Mouse (Mus musculus): ENCODE data around the gene Pan2. TPM values are rescaled to one million over a fixed set of nuclear protein-coding genes. Genes with fewer than 3 reads are reported as not detected.
"Not testable (repeated sequence)": the region's sequence is repeated elsewhere in the genome, so short reads cannot be mapped to it uniquely, and the experiment has no call there.

The Pan2 gene
- total and polyA plus RNA-seq, 2 experiments from 2014 or later = 14.3 to 25.2 TPM

DNA sequence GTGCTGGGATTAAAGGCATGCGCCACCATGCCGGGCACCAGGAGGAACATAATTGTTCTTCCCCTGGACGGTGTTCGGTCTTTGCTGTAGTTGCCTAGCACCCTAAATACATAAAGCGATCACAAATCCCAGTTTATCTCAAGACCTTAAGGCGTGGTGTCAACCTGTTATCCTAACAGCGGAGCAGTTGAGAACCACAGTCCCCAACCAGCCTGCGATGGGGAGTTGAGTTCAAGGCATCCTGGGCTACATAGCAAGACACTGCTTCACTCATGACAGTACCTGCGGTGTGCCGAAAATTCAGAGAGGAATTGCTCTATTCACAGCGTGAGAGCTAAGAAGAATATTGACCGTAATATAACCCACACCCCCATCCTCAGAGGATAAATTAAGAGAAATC is 18.5 kb downstream of the Pan2 start:
- DNase-seq (ENCODE audit: low spot score) (no peak), ATAC-seq (no peak)
- Histone ChIP-seq H3K9me3 (ENCODE audit: low read length) (no peaks in the 10 kb centered on the region), H3K4me3 (ENCODE audit: low read length) (peak overlapping the region; percentile 68), H3K4me2 (ENCODE audit: low read depth, low read length) (peak overlapping the region; percentile 82), H3K36me3 (ENCODE audit: insufficient read depth, low read length) (peaks cover 37% of the 10 kb centered on the region), H3K4me1 (ENCODE audit: insufficient read depth, low read length) (peaks cover 11% of the 10 kb centered on the region; the same call in 1 of the 2 replicates), H3K27ac (peak overlapping the region; percentile 98), H3K27me3 (ENCODE audit: insufficient read depth, low read length) (no peaks in the 10 kb centered on the region), H3K9ac (replicated peaks; ENCODE audit: low read length) (peak overlapping the region; percentile 87)
- WGBS = 59% methylated on average over 12 of the region's 12 CpGs
- TF ChIP-seq CTCF (IDR thresholded peaks at IDR 0.05; ENCODE audit: low read depth) = no peak

GRCm38 (mm10) chr10:128322141-128323108 is 19.3 kb downstream of the Pan2 start, which contains the start of gene Cnpy2:
Gene Cnpy2 (plus strand): TSS chr10:128322459.
- peaks cover 38% of the 10 kb centered on the region for H3K36me3 ChIP-seq (ENCODE audit: insufficient read depth, low read length)
- H3K4me3 ChIP-seq (ENCODE audit: low read length) = peak within 1 kb of the TSS; percentile 68
- DNase-seq (ENCODE audit: low spot score) (peak; percentile 97), ATAC-seq (peak; percentile 96)
- no peaks in the 10 kb centered on the region for H3K27me3 ChIP-seq (ENCODE audit: insufficient read depth, low read length)
- H3K4me1 ChIP-seq (ENCODE audit: insufficient read depth, low read length) = peaks cover 11% of the 10 kb centered on the region; the same call in 1 of the 2 replicates
- TF ChIP-seq CTCF (IDR thresholded peaks at IDR 0.05; ENCODE audit: low read depth) = no peak
- H3K4me2 ChIP-seq (ENCODE audit: low read depth, low read length) = peak within 1 kb of the TSS; percentile 82
- H3K9ac ChIP-seq (replicated peaks; ENCODE audit: low read length) = peak within 1 kb of the TSS; percentile 87
- under 1% methylated on average over 40 of the region's 40 CpGs for WGBS
- H3K9me3 ChIP-seq (ENCODE audit: low read length) = no peaks in the 10 kb centered on the region
- peak within 1 kb of the TSS; percentile 98 for H3K27ac ChIP-seq

- H3K27ac ChIP-seq = peak overlapping the region; percentile 98
- no peaks in the 10 kb centered on the region for H3K9me3 ChIP-seq (ENCODE audit: low read length)
- TF ChIP-seq CTCF (IDR thresholded peaks at IDR 0.05; ENCODE audit: low read depth) = no peak
- no peaks in the 10 kb centered on the region for H3K27me3 ChIP-seq (ENCODE audit: insufficient read depth, low read length)
- H3K4me1 ChIP-seq (ENCODE audit: insufficient read depth, low read length) = peaks cover 11% of the 10 kb centered on the region; the same call in 1 of the 2 replicates
- DNase-seq (ENCODE audit: low spot score) = no peak
- peak overlapping the region; percentile 87 for H3K9ac ChIP-seq (replicated peaks; ENCODE audit: low read length)
- WGBS = 86% methylated on average over 8 of the region's 8 CpGs
- H3K4me2 ChIP-seq (ENCODE audit: low read depth, low read length) = peak overlapping the region; percentile 82
- H3K36me3 ChIP-seq (ENCODE audit: insufficient read depth, low read length) = peaks cover 35% of the 10 kb centered on the region
- ATAC-seq = no peak
- H3K4me3 ChIP-seq (ENCODE audit: low read length) = peak overlapping the region; percentile 68
Observed at GRCm38 (mm10) chr10:128323516-128323915, 20.4 kb downstream of the Pan2 start.

GRCm38 (mm10) chr10:128326825-128327224 is 23.7 kb downstream of the Pan2 start:
- Histone ChIP-seq H3K9me3 (ENCODE audit: low read length) (no peaks in the 10 kb centered on the region), H3K27me3 (ENCODE audit: insufficient read depth, low read length) (no peaks in the 10 kb centered on the region), H3K36me3 (ENCODE audit: insufficient read depth, low read length) (peaks cover 20% of the 10 kb centered on the region), H3K4me2 (ENCODE audit: low read depth, low read length) (no peak overlapping the region), H3K27ac (no peak overlapping the region), H3K4me3 (ENCODE audit: low read length) (no peak overlapping the region), H3K9ac (replicated peaks; ENCODE audit: low read length) (no peak overlapping the region), H3K4me1 (ENCODE audit: insufficient read depth, low read length) (peaks cover 11% of the 10 kb centered on the region; the same call in 1 of the 2 replicates)
- TF ChIP-seq CTCF (IDR thresholded peaks at IDR 0.05; ENCODE audit: low read depth) = no peak
- ATAC-seq = no peak
- WGBS = 94% methylated on average over 8 of the region's 8 CpGs
- DNase-seq (ENCODE audit: low spot score) = no peak

DNA sequence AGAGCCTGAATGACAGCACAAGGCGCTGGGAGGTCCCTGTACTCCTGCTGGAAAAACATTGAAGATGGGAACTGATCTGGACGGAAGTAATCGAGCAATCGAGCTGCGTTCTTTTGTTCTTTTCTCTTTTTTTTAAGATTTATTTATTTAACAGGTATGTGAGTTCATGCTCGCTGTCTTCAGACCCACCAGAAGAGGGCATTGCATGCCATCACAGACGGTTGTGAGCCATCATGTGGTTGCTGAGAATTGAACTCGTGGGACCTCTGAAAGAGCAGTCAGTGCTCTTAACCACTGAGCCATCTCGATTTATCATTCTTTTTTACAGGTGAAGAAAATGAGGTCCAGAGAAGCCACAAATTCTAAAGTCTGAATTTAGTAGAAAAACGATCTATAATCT is 24.5 kb downstream of the Pan2 start:
- 88% methylated on average over 10 of the region's 10 CpGs for WGBS
- H3K9me3 ChIP-seq (ENCODE audit: low read length) = no peaks in the 10 kb centered on the region
- DNase-seq (ENCODE audit: low spot score) = no peak

GRCm38 (mm10) chr10:128332358-128333249 is 29.5 kb downstream of the Pan2 start:
- not testable (repeated sequence) for H3K27ac ChIP-seq, ATAC-seq
- WGBS = 72% methylated on average over 6 of the region's 6 CpGs

More for the DNA sequence above, 24.5 kb downstream of the Pan2 start:
- H3K9ac ChIP-seq (replicated peaks; ENCODE audit: low read length) = no peak overlapping the region
- H3K4me1 ChIP-seq (ENCODE audit: insufficient read depth, low read length) = peaks cover 11% of the 10 kb centered on the region; the same call in 1 of the 2 replicates
- no peaks in the 10 kb centered on the region for H3K27me3 ChIP-seq (ENCODE audit: insufficient read depth, low read length)
- H3K4me3 ChIP-seq (ENCODE audit: low read length) = no peak overlapping the region
- no peak for ATAC-seq
- no peak overlapping the region for H3K4me2 ChIP-seq (ENCODE audit: low read depth, low read length)
- peaks cover 20% of the 10 kb centered on the region for H3K36me3 ChIP-seq (ENCODE audit: insufficient read depth, low read length)
- H3K27ac ChIP-seq = no peak overlapping the region
- peak; percentile 20; the same call in 1 of the 2 replicates for TF ChIP-seq CTCF (IDR thresholded peaks at IDR 0.05; ENCODE audit: low read depth)

More at GRCm38 (mm10) chr10:128332358-128333249, 29.5 kb downstream of the Pan2 start:
- H3K9ac ChIP-seq (replicated peaks; ENCODE audit: low read length); DNase-seq (ENCODE audit: low spot score); H3K36me3 ChIP-seq (ENCODE audit: insufficient read depth, low read length); H3K4me1 ChIP-seq (ENCODE audit: insufficient read depth, low read length); H3K27me3 ChIP-seq (ENCODE audit: insufficient read depth, low read length); H3K4me3 ChIP-seq (ENCODE audit: low read length); H3K4me2 ChIP-seq (ENCODE audit: low read depth, low read length); H3K9me3 ChIP-seq (ENCODE audit: low read length): not testable (repeated sequence)
